Mouse (Mus musculus): ENCODE measurements around the gene Gfy.

DNA sequence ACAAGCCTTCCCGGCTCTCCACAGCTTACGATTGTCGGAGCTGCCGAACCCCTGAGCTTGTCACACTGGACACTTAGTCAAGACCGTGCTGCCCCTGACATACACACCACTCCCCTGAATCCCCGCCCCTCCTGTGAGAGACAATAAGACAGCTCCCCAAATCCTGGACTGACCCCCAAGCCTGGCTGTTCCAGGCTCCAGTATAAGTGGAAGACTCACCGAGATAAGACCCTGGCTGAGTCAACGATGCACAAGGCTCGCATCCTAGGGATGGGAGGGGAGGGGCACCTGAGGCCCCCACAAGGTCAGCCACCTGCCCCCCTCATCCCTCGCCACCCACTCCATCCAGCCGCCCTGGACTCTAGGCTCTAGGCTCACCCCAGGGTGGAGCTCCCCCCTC lies 47.5 kb downstream of the Gfy start:
- TF ChIP-seq MAFK (IDR thresholded peaks at IDR 0.05; ENCODE audit: insufficient read depth, low read depth, low read length) (no peak), CHD2 (IDR thresholded peaks at IDR 0.05; ENCODE audit: low read depth, low read length) (no peak), HCFC1 (IDR thresholded peaks at IDR 0.05; ENCODE audit: borderline replicate concordance, insufficient read depth, low read length) (no peak), ZNF384 (IDR thresholded peaks at IDR 0.05; ENCODE audit: low read depth, low read length) (no peak)

Data from ES-E14 (cell line).